Mouse (Mus musculus) heart, embryonic 14.5 days (tissue): Measurements from ENCODE around the gene Gm49405. TPM values are rescaled to one million over a fixed set of nuclear protein-coding genes. Genes with fewer than 3 reads are reported as not detected.

Experiments used
- ATAC-seq: fragments of 200-750 bp; cut with Nextera tagmentation; 2 replicates; pipeline ENCODE4 v1.8.0; 2017; ENCODE audit warnings: low read depth, moderate TSS enrichment; ENCODE audit not compliant: insufficient number of reproducible peaks, insufficient read depth, low FRiP score
- H3K27ac ChIP-seq, 2 experiments: fragments of 200-500 bp in 1 of 2; fragments of 300-500 bp in 1 of 2; sonication (generic) in 1 of 2; replicated peaks in 1 of 2; 2 replicates each; pipeline ENCODE4 v1.5.1; 2012 to 2014; ENCODE audit warnings: low read depth in 2 of 2, low read length in 2 of 2, control low read depth in 1 of 2, mild to moderate bottlenecking in 1 of 2, mixed read lengths in 1 of 2; ENCODE audit not compliant: control insufficient read depth in 1 of 2, insufficient read depth in 1 of 2
- H3K27me3 ChIP-seq: fragments of 300-500 bp; sonication (generic); 2 replicates; pipeline ENCODE4 v1.6.1; 2014; ENCODE audit warnings: mild to moderate bottlenecking, low read length, control low read depth; ENCODE audit not compliant: control insufficient read depth, insufficient read depth
- H3K36me3 ChIP-seq: fragments of 300-500 bp; sonication (generic); 2 replicates; pipeline ENCODE4 v1.6.1; 2014; ENCODE audit warnings: mild to moderate bottlenecking, control low read depth, low read length, mixed read lengths; ENCODE audit not compliant: control insufficient read depth, insufficient read depth
- H3K4me1 ChIP-seq, 2 experiments: fragments of 200-500 bp in 1 of 2; fragments of 300-500 bp in 1 of 2; sonication (generic) in 1 of 2; 2 replicates each; pipeline ENCODE4 v1.6.1; 2012 to 2014; ENCODE audit warnings: low read length in 2 of 2, control low read depth in 1 of 2, mixed read lengths in 1 of 2; ENCODE audit not compliant: control insufficient read depth in 2 of 2, insufficient read depth in 2 of 2
- H3K4me2 ChIP-seq: fragments of 300-500 bp; sonication (generic); 2 replicates; pipeline ENCODE4 v1.6.1; 2014; ENCODE audit warnings: mild to moderate bottlenecking, low read length
- H3K4me3 ChIP-seq, 2 experiments: fragments of 200-500 bp in 1 of 2; fragments of 300-500 bp in 1 of 2; sonication (generic) in 1 of 2; 2 replicates each; pipeline ENCODE4 v1.5.1; 2012 to 2014; ENCODE audit warnings: low read length in 2 of 2, mild to moderate bottlenecking in 2 of 2, control low read depth in 1 of 2, low read depth in 1 of 2, moderate library complexity in 1 of 2; ENCODE audit not compliant: control insufficient read depth in 1 of 2, insufficient read depth in 1 of 2
- H3K9ac ChIP-seq: fragments of 300-500 bp; sonication (generic); 2 replicates; pipeline ENCODE4 v1.6.1; 2014; ENCODE audit warnings: mild to moderate bottlenecking, low read length
- H3K9me3 ChIP-seq: fragments of 300-500 bp; sonication (generic); 2 replicates; pipeline ENCODE4 v1.6.1; 2016; ENCODE audit warnings: low read length, control low read depth; ENCODE audit not compliant: control insufficient read depth
- WGBS: fragments of 180-500 bp; shearing (Covaris S2); extraction: QIAGEN DNeasy Blood & Tissue Kit; methylation state at CpG from one replicate; pipeline ENCODE4 v1.1.7; 2014; 5-methylcytosine and 5-hydroxymethylcytosine counted together
- polyA plus RNA-seq: library from polyadenylated mRNA; unstranded; fragments of >200 nt; fragmentation: Nextera tagmentation; extraction: Ambion mirVana; gene quantifications from 2 replicates; pipeline ENCODE4 v1.2.1, GENCODE M21; 2014

Gene Gm49405
- polyA plus RNA-seq, 1 experiment from 2014 or later = 4.3 TPM

- H3K4me3 ChIP-seq = no peak overlapping the region
- no peak overlapping the region for H3K27ac ChIP-seq
- 93% methylated on average over 5 of the region's 5 CpGs for WGBS
- no peaks in the 10 kb centered on the region for H3K36me3 ChIP-seq
- no peak overlapping the region for H3K9ac ChIP-seq
- no peaks in the 10 kb centered on the region for H3K9me3 ChIP-seq
- no peaks in the 10 kb centered on the region for H3K27me3 ChIP-seq
- H3K4me2 ChIP-seq = no peak overlapping the region
- ATAC-seq = no peak
- peaks cover under 1 to 8% of the 10 kb centered on the region in 2 experiments; a peak in 2 of 4 replicates for H3K4me1 ChIP-seq
These were observed 50.6 kb downstream of the Gm49405 start for GRCm38 (mm10) chr19:4051016-4051415.

- no peak; the same call in 1 of the 2 replicates for ATAC-seq
- WGBS = 45% methylated on average over 10 of the region's 10 CpGs
- no peak overlapping the region for H3K27ac ChIP-seq
- no peaks in the 10 kb centered on the region for H3K36me3 ChIP-seq
- no peaks in the 10 kb centered on the region for H3K27me3 ChIP-seq
- no peaks in the 10 kb centered on the region for H3K9me3 ChIP-seq
- H3K9ac ChIP-seq = no peak overlapping the region
- H3K4me3 ChIP-seq = no peak overlapping the region
- peaks cover 9 to 13% of the 10 kb centered on the region in 2 experiments; a peak in 3 of 4 replicates for H3K4me1 ChIP-seq
- H3K4me2 ChIP-seq = no peak overlapping the region
These were observed 51.5 kb downstream of the Gm49405 start for GRCm38 (mm10) chr19:4051741-4052515.

- H3K27me3 ChIP-seq = no peaks in the 10 kb centered on the region
- ATAC-seq = no peak
- H3K9me3 ChIP-seq = no peaks in the 10 kb centered on the region
- H3K4me2 ChIP-seq = no peak overlapping the region
- no peaks in the 10 kb centered on the region for H3K36me3 ChIP-seq
- H3K4me1 ChIP-seq = peaks cover 10 to 13% of the 10 kb centered on the region in 2 experiments; a peak in 3 of 4 replicates
- no peak overlapping the region for H3K4me3 ChIP-seq
- H3K9ac ChIP-seq = no peak overlapping the region
- H3K27ac ChIP-seq = no peak overlapping the region
- WGBS = 68% methylated on average over 5 of the region's 5 CpGs
These were observed 52.1 kb downstream of the Gm49405 start for GRCm38 (mm10) chr19:4052516-4053030.

DNA sequence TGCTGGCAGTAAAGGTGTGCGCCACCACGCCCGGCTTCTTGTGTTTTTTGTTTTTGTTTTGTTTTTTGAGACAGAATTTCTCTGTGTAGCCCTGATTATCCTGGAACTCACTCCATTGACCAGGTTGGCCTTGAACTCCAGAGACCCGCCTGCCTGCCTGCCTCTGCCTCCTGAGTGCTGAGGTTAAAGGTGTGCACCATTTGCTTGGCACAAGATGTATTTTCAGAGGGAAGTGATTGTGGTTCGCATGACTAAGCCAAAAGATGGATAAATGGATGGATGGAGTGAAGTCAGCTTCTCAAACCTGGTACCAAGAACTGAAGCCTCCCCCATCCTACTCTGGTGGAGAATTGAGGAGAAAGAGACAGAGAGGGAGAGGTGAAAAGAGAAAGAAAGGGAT is 54.2 kb downstream of the Gm49405 start:
- Histone ChIP-seq H3K36me3 (no peaks in the 10 kb centered on the region), H3K4me3 (no peak overlapping the region)

More for the DNA sequence above, 54.2 kb downstream of the Gm49405 start:
- whole genome bisulfite sequencing = 80% methylated on average over 5 of the region's 5 CpGs
- ATAC-seq = no peak
- Histone ChIP-seq H3K4me1 (peaks cover 10 to 13% of the 10 kb centered on the region in 2 experiments), H3K27ac (no peak overlapping the region), H3K9me3 (no peaks in the 10 kb centered on the region), H3K27me3 (no peaks in the 10 kb centered on the region), H3K4me2 (no peak overlapping the region), H3K9ac (no peak overlapping the region)

Other genes starting within 250 kb of the Gm49405 start
- gene Kmt5b, start 233.2 kb upstream of the Gm49405 start, polyA plus RNA-seq = 25.6 and 27.3 TPM in 2 replicates
- gene Chka, start 148.9 kb upstream of the Gm49405 start, polyA plus RNA-seq = 25.5 and 27.2 TPM in 2 replicates
- 16.1 and 17.1 TPM in 2 replicates for gene Tcirg1, start 93.5 kb upstream of the Gm49405 start, polyA plus RNA-seq
- 479 and 507 TPM in 2 replicates for gene Ndufs8, start 87.9 kb upstream of the Gm49405 start, polyA plus RNA-seq
- 2.3 and 2.9 TPM in 2 replicates for gene Aldh3b1, start 70.8 kb upstream of the Gm49405 start, polyA plus RNA-seq
- 11.2 and 14.5 TPM in 2 replicates for gene Unc93b1, start 65.4 kb upstream of the Gm49405 start, polyA plus RNA-seq
- not detected in 2 replicates for gene Aldh3b3, start 42.0 kb upstream of the Gm49405 start, polyA plus RNA-seq
- gene Aldh3b2, start 28.3 kb upstream of the Gm49405 start, polyA plus RNA-seq = 0.09 and 0.18 TPM in 2 replicates
- 13.1 and 14.5 TPM in 2 replicates for gene Acy3, start 14.1 kb upstream of the Gm49405 start, polyA plus RNA-seq
- not detected in 2 replicates for gene Tbx10, start 7.9 kb upstream of the Gm49405 start, polyA plus RNA-seq
- 73.2 and 74.1 TPM in 2 replicates for gene Nudt8, start within 50 bp of the Gm49405 start, polyA plus RNA-seq
- gene Doc2g, start 2.7 kb downstream of the Gm49405 start, polyA plus RNA-seq = 85.2 and 90.7 TPM in 2 replicates
- 552 and 561 TPM in 2 replicates for gene Ndufv1, start 12.2 kb downstream of the Gm49405 start, polyA plus RNA-seq
- gene Gstp1, start 37.4 kb downstream of the Gm49405 start, polyA plus RNA-seq = 399 and 401 TPM in 2 replicates
- gene Gstp2, start 45.4 kb downstream of the Gm49405 start, polyA plus RNA-seq = 8.0 and 10.3 TPM in 2 replicates
- gene Gstp3, start 58.9 kb downstream of the Gm49405 start, polyA plus RNA-seq = not detected in 2 replicates
- not detected in 2 replicates for gene Cabp2, start 81.0 kb downstream of the Gm49405 start, polyA plus RNA-seq
- 62.5 and 63.8 TPM in 2 replicates for gene Cdk2ap2, start 96.6 kb downstream of the Gm49405 start, polyA plus RNA-seq
- 17.3 TPM in 2 replicates for gene Pitpnm1, start 99.4 kb downstream of the Gm49405 start, polyA plus RNA-seq
- gene Aip, start 125.2 kb downstream of the Gm49405 start, polyA plus RNA-seq = 87.3 and 100 TPM in 2 replicates
- not detected in 2 replicates for gene Gpr152, start 139.2 kb downstream of the Gm49405 start, polyA plus RNA-seq
- not detected in 2 replicates for gene Cabp4, start 143.4 kb downstream of the Gm49405 start, polyA plus RNA-seq
- 117 and 122 TPM in 2 replicates for gene Coro1b, start 148.0 kb downstream of the Gm49405 start, polyA plus RNA-seq
- 0.54 and 0.82 TPM in 2 replicates for gene Ptprcap, start 153.0 kb downstream of the Gm49405 start, polyA plus RNA-seq
- 31.4 and 34.4 TPM in 2 replicates for gene Rps6kb2, start 162.7 kb downstream of the Gm49405 start, polyA plus RNA-seq
- 6.5 and 8.7 TPM in 2 replicates for gene Carns1, start 174.9 kb downstream of the Gm49405 start, polyA plus RNA-seq
- 2.2 and 2.6 TPM in 2 replicates for gene Tbc1d10c, start 190.7 kb downstream of the Gm49405 start, polyA plus RNA-seq
- 708 and 757 TPM in 2 replicates for gene Ppp1ca, start 191.4 kb downstream of the Gm49405 start, polyA plus RNA-seq
- gene Rad9a, start 201.0 kb downstream of the Gm49405 start, polyA plus RNA-seq = 17.4 and 18.5 TPM in 2 replicates
- 0.78 and 1.2 TPM in 2 replicates for gene Clcf1, start 213.6 kb downstream of the Gm49405 start, polyA plus RNA-seq
- gene AC109138.7, start 213.7 kb downstream of the Gm49405 start, polyA plus RNA-seq = not detected in 2 replicates
- 20.9 and 26.8 TPM in 2 replicates for gene Pold4, start 231.3 kb downstream of the Gm49405 start, polyA plus RNA-seq